Mouse (Mus musculus): ENCODE data around the gene Itgb6.

Itgb6 gene

DNA sequence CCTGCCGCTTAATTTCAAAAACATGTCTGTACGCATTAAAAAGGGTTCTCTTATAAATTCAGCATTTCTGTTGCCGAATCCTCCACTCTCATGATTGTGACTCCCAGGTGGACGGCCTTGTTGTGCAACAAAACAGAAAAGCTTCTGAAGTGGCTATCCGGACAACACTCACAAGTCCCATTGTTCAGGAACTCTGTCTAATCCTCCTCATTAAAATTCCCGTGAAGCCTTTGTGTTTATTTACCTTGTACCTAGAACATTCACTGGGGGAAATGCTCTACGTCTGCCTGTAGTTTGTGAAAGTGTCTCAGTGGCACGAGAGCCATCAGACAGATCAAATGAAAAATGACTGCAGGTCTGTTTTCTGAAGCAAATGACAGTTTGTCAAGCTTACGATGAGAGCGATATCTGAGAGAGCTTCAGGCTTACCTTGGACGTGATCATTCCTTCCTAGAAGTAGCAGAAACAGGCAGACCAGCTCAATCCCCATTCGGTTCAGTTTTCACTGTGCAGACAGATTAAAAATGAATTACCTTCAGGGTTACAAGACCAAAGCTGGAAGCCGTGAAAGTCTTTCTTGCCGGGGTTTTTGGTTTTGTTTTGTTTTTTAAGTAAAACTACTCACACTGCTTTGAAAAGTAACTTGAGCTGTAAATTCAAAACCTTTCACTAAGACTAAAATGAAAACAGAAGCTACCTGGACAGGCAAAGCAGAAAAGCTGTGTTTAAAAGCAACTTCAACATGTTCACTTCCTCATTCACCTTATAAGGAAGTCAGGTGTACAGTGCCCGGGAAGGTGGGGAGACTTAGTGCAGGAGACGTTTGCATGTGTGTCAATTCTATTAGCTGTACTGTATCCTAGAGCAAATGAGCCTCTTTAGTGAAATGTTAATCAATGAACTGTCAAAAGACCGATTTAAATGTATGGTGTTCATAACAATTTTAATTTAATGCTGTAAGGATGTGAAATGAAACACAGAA is 49.2 kb downstream of the Itgb6 start:
- DNase-seq (ENCODE audit: low read depth, low spot score): no peak

- DNase-seq (ENCODE audit: low read depth, low spot score): no peak
Measured at GRCm38 (mm10) chr2:60671215-60671614, 51.2 kb downstream of the Itgb6 start.

GRCm38 (mm10) chr2:60663071-60663470 is 59.4 kb downstream of the Itgb6 start:
- DNase-seq (ENCODE audit: low read depth, low spot score): no peak

DNA sequence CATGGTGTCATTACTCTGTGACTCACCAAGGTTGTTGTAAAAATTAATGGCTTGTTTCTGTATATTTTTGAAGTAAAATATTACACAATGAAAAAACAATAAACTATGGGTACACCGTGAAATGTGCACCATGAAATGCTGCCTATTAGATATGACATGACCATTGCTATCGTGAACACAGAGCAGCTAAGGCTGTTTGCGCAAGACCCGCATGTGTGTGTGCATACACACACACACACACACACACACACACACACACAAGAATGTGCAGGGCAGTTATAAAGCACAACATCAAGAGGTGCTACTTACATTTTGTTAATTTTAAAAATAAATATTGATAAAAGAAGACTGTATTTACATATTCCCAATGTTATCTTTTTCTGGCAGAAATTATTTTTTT is 62.5 kb downstream of the Itgb6 start:
- no peak for DNase-seq (ENCODE audit: low read depth, low spot score)

DNA sequence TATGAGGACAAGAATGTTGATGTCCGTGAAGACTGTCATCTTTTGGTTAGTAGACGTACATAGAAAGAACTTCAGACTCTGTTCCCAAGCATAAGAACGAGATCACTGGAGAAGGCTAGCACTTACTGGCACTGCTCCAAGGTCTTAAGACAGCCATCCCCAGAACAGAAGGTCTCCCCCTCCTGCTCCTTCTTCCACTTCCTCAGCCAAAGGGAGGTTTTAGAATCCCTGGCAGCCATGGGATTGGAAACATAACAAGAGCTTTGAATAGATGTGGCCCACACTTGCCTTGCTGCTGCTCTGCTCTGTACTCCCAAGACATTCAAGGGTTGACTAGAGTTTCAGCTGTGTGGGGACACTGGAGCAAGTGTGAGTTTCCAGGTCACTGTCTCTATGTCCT is 63.5 kb downstream of the Itgb6 start:
- DNase-seq (ENCODE audit: low read depth, low spot score): no peak

- no peak for DNase-seq (ENCODE audit: low read depth, low spot score)
Measured at GRCm38 (mm10) chr2:60654828-60655227, 67.6 kb downstream of the Itgb6 start.

- DNase-seq (ENCODE audit: low read depth, low spot score): no peak
Measured at GRCm38 (mm10) chr2:60650155-60650554, 72.3 kb downstream of the Itgb6 start.

GRCm38 (mm10) chr2:60647650-60648049 is 74.8 kb downstream of the Itgb6 start:
- no peak for DNase-seq (ENCODE audit: low read depth, low spot score)

GRCm38 (mm10) chr2:60646583-60646982 is 75.9 kb downstream of the Itgb6 start:
- DNase-seq (ENCODE audit: low read depth, low spot score): no peak

GRCm38 (mm10) chr2:60643406-60643805 is 79.0 kb downstream of the Itgb6 start:
- no peak for DNase-seq (ENCODE audit: low read depth, low spot score)

DNA sequence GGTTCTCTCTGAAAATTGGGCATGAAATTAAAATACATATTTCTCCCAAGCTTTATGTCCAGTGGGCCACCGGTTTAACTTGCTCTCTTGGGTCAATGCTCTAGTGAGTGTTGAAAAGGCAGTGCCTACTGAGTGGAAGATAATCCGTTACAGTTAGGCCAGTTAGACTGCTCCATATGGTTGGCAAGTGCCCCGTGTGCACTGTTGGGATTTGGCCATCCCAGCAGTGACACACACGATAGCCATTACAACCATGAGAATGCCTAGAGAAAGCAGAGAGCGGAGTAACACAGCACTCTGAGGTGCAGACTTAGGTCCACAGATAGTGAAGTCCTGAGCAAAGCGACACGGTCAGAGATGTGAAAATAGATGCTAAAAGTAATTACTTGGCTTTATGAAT is 79.8 kb downstream of the Itgb6 start:
- DNase-seq (ENCODE audit: low read depth, low spot score): no peak

DNA sequence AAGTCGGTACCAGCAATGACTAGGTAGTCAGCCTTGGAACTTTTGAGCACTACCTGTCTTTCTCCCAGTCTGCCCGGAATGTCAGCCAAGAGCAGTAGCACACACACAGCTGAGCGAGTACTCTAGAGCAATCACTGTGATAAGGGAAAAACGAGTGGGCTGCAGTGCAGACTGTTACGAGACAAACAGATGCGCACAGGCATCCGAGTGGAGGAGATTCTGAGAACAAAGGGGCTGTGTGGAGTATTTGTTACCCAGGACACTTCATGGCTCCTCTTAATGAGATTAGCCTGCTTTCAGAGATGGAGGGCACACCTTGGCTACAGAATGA is 82.1 kb downstream of the Itgb6 start:
- no peak for DNase-seq (ENCODE audit: low read depth, low spot score)

DNA sequence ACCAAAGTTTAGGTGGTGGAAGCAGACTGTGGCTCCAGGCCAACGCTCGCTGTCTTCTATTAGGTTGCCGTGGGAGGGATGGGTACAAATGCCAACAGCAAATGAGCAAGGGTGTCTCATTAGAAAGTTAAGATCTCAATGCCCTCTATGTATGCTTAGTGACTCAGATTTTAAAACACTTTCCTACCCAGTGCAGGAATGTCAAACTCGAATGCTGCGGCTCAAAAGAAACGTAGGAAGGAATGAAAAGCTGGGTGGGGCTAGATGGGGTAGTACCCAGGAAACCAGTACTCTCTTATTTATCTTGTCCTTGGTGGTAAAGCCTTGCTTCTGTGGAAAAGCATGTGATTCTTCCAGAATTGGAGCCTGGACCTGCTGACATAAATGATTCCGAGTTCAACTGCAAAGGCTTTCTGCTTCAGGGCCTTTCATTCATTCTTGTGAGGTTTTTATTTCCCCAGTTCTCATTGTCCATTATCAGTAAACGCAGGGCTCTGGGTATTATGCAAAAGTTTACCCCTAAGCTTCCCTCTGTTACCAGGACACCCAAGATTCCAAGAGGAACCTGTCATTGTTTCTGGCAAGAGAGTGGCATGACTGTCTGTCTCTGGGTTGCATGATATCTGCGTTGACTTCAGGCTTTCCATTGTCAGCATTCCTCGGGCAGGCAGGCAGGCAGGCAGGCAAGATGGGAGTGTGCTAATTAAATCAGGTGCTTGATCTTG is 82.7 kb downstream of the Itgb6 start:
- DNase-seq (ENCODE audit: low read depth, low spot score): no peak

DNA sequence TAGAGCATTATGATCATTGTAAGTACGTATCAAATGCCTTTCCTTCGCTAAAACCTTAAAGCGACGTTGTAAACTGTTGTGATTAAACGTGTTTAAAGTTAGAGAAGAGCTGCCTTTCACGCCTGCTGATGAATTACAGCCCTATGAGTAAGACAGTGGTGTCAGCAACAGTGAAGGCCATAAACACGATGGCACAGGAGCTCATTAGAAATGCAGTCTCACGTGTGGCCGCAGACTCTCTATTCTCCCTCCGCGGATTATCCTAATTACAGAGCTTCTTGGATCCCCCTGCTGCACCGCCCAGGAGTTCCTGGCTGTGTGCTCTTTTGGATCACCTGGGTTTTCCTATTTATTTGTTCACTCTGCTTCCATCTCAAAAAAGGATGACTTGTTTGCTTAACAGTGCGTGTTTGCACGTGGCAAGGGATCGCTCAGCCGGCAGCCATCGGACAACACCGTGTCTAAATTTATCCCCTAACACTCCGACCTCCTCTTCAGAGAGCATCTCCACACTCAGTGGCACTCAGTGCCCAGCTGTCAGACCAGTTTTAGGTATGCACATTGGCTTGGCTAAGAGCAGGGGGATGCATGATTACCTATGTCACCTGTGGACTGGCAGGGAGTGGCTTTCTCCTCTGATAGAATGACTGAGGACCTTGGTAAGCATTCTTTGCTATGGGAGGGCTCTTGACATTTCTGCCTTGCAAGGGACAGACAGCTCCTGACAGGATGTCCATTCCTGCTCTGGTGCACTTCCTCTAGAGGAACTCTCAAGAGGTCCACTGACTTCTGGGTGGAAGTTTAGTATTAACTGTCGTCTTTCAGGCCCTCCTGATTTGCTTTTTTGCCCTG is 85.3 kb downstream of the Itgb6 start:
- no peak for DNase-seq (ENCODE audit: low read depth, low spot score)

- no peak for DNase-seq (ENCODE audit: low read depth, low spot score)
Measured at GRCm38 (mm10) chr2:60636481-60636880, 86.0 kb downstream of the Itgb6 start.

GRCm38 (mm10) chr2:60636038-60636437 is 86.4 kb downstream of the Itgb6 start:
- DNase-seq (ENCODE audit: low read depth, low spot score): no peak

- DNase-seq (ENCODE audit: low read depth, low spot score): no peak
Measured at GRCm38 (mm10) chr2:60632791-60633190, 89.7 kb downstream of the Itgb6 start.

DNA sequence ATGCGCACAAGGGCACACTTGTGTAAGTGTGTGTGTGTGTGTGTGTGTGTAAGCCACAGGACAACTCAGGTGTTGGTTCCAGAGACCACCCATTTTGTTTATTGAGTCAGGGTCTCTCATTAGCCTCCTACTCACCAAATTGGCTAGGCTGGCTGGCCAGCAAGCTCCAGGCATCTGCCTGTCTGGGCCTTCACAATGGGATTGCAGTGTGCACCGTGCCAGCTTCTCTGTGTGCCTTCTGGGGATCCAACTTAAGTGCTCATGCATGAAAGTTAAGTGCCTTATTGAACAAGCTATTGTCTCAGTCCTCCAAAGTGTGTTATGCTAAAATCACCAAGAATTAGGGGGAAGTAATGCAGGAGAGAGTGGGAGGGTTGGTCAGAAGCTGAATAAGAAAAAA is 92.1 kb downstream of the Itgb6 start:
- DNase-seq (ENCODE audit: low read depth, low spot score): no peak

DNA sequence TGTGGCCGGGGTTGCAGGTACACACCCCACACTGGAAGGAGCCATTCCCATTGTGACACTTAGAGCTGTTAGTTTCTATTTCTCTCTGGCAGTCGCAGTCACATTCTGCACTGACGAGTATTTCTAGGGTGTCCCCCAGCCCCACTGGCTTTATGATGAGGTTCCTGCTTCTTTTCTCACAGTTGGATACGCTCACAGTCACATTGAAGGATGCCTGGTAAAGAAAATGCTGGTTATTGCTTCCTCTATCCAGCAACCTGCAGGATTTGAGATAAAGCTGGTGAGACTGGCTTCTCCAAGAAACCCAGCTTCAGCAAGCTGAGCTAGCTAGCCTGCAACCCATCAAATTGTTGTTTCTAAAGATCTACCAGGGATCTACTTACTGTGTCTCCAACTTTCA is 94.5 kb downstream of the Itgb6 start:
- no peak for DNase-seq (ENCODE audit: low read depth, low spot score)

GRCm38 (mm10) chr2:60627515-60627914 is 94.9 kb downstream of the Itgb6 start:
- no peak for DNase-seq (ENCODE audit: low read depth, low spot score)

- DNase-seq (ENCODE audit: low read depth, low spot score): no peak
Measured at GRCm38 (mm10) chr2:60625766-60626165, 96.7 kb downstream of the Itgb6 start.

DNA sequence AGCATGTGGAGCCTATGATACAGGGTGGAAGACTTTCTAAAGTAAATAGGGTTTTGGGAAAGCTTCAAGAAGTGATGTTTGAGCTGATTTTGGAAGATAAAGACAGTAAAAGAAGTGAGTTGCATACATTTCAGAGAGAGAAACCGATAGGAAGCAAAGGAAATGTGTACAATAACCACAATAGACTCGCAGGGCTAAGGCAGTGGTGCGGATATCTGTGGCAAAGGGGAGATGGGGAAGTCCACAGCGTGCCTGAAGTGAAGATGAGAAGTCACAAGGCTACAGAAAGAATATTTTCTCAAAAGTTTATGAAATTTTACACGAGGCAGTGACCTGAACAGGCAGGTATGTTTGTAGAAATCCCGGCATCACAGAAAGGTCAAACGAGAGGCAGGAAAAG is 100.3 kb downstream of the Itgb6 start:
- no peak for DNase-seq (ENCODE audit: low read depth, low spot score)
